Mouse (Mus musculus) heart, adult 2 months (tissue): ENCODE results near the gene Edem2. TPM values are rescaled to one million over a fixed set of nuclear protein-coding genes. Genes with fewer than 3 reads are reported as not detected.
A peak's percentile ranks its signal among the peaks of the same experiment; 100 is the strongest.

Experiments
- DNase-seq, 2 experiments: peaks; one replicate each; pipeline ENCODE4 v3.0.0; 2021
- H3K27ac ChIP-seq: fragments of 200-600 bp; 2 replicates; pipeline ENCODE4 v1.8.1; 2022
- H3K27me3 ChIP-seq: fragments of 200-500 bp; 2 replicates; pipeline ENCODE4 v1.6.1; 2012; ENCODE audit warnings: mild to moderate bottlenecking, low read length, inconsistent platforms, mixed read lengths; ENCODE audit not compliant: control insufficient read depth, insufficient read depth
- H3K36me3 ChIP-seq: fragments of 200-500 bp; 2 replicates; pipeline ENCODE4 v1.6.1; 2012; ENCODE audit warnings: low read length, inconsistent platforms; ENCODE audit not compliant: control insufficient read depth, insufficient read depth
- H3K4me1 ChIP-seq: fragments of 200-500 bp; 2 replicates; pipeline ENCODE4 v1.6.1; 2011; ENCODE audit warnings: low read length; ENCODE audit not compliant: control insufficient read depth, insufficient read depth
- H3K4me3 ChIP-seq: fragments of 200-600 bp; 2 replicates; pipeline ENCODE4 v1.8.1; 2022
- H3K79me2 ChIP-seq: fragments of 200-500 bp; replicated peaks from 2 replicates; pipeline ENCODE4 v1.6.1; 2012; ENCODE audit warnings: mild to moderate bottlenecking, inconsistent platforms, low read length, moderate library complexity, mixed read lengths; ENCODE audit not compliant: control insufficient read depth, insufficient read depth
- H3K9ac ChIP-seq: fragments of 200-500 bp; 2 replicates; pipeline ENCODE4 v1.6.1; 2012; ENCODE audit warnings: low read depth, mild to moderate bottlenecking, control low read depth, inconsistent platforms, low read length, mixed read lengths
- CTCF ChIP-seq: fragments of 200-600 bp; IDR thresholded peaks from 2 replicates; pipeline ENCODE4 v1.8.1; 2022; ENCODE audit warnings: antibody characterized with exemption, mild to moderate bottlenecking, moderate library complexity
- EP300 ChIP-seq: fragments of 200-500 bp; IDR thresholded peaks from 2 replicates; pipeline ENCODE4 v1.6.1; 2011; ENCODE audit warnings: low read depth, low read length, control low read depth; ENCODE audit not compliant: insufficient read depth
- POLR2A ChIP-seq: fragments of 200-500 bp; IDR thresholded peaks from 2 replicates; pipeline ENCODE4 v1.6.1; 2011; ENCODE audit warnings: mild to moderate bottlenecking, low read depth, low read length, control low read depth; ENCODE audit not compliant: insufficient read depth
- WGBS: fragments of 180-500 bp; shearing (Covaris S2); methylation state at CpG from one replicate; pipeline ENCODE4 v1.1.7; 2018; 5-methylcytosine and 5-hydroxymethylcytosine counted together
- intact Hi-C: fragments of 180-260 bp; cut with DNase I; formaldehyde crosslinking; loops from one replicate; pipeline ENCODE4 v1.15.1; 2025
- polyA plus RNA-seq: library from polyadenylated mRNA; depleted of rRNA; stranded (reverse); fragments of >200 nt; gene quantifications from 2 replicates; pipeline ENCODE4 v1.2.3, GENCODE M21; 2012
- total RNA-seq, 2 experiments: library from RNA; stranded (reverse); gene quantifications; 2 replicates each; pipeline ENCODE4 v1.2.3; 2021

Gene Edem2
- total and polyA plus RNA-seq, 3 experiments = 6.0 to 14.4 (median 6.4) TPM

DNA sequence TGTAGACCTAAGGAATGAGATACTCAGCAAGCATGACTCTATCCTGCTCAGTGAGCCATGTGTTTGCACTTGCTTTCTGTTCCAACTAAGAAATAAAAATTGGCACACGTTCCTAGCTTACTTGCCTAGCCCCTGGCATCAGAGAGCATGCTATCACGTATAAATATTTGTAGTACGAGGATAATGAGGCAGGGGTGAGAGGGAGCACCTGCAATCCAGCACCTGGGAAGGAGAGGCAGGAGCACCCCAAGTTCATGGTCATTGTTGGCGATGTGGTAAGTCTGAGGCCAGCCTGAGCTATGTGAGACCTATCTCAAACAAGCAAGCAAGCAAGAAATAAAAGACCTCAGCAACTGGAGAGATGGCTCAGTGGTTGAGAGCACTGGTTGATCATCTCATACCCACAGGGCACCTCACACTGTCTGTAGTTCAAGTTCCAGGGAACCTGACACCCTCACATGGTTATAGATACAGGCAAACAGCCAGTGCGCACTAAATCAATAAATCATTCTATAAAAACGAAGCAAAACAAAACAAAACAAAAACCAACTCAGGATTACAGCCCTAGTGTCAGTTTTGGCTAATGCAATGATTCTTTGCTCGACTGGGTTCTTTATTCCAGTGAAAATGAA is 1.4 kb downstream of the Edem2 start:
- Histone ChIP-seq H3K27ac (no peak overlapping the region), H3K27me3 (no peaks in the 10 kb centered on the region), H3K4me1 (peaks cover 3% of the 10 kb centered on the region), H3K9ac (no peak overlapping the region), H3K79me2 (no peaks in the 10 kb centered on the region), H3K4me3 (no peak overlapping the region), H3K36me3 (no peaks in the 10 kb centered on the region)
- 74% methylated on average over 7 of the region's 7 CpGs for WGBS
- TF ChIP-seq CTCF = no peak
- no peak for TF ChIP-seq POLR2A
- TF ChIP-seq EP300 = no peak
- DNase-seq = no peak
- intact Hi-C loops = loop anchor here (5.0 kb wide), 1 partner anchor 89 kb away; the partner anchor contains the start of gene BC029722

DNA sequence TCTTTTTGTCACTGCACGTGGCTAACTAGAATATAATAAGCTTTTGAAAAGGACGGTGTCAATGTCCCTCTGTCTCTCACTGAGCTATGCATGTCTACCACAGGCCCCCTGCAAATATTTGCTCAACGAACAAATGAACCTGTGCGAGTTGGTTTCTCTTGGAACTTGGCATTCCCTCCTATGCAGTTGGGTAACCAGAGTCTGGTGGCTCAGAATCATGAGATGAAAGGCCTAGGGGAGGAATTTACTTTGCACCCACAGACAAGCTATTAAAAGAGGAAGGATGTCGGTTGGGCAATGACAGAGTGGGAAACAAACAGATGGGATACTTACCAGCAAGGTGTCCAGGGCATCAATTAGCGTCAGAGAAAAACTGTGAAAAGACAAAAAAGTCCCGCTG is 3.0 kb downstream of the Edem2 start:
- Histone ChIP-seq H3K4me3 (no peak overlapping the region), H3K4me1 (peaks cover 3% of the 10 kb centered on the region), H3K9ac (no peak overlapping the region), H3K27me3 (no peaks in the 10 kb centered on the region), H3K36me3 (no peaks in the 10 kb centered on the region), H3K27ac (no peak overlapping the region), H3K79me2 (no peaks in the 10 kb centered on the region)
- intact Hi-C loops = loop anchor here (5.0 kb wide), 1 partner anchor 91 kb away; the partner anchor contains the start of gene BC029722
- TF ChIP-seq POLR2A = no peak
- TF ChIP-seq EP300 = no peak
- no peak for TF ChIP-seq CTCF
- DNase-seq = no peak
- 88% methylated on average over 7 of the region's 7 CpGs for WGBS

DNA sequence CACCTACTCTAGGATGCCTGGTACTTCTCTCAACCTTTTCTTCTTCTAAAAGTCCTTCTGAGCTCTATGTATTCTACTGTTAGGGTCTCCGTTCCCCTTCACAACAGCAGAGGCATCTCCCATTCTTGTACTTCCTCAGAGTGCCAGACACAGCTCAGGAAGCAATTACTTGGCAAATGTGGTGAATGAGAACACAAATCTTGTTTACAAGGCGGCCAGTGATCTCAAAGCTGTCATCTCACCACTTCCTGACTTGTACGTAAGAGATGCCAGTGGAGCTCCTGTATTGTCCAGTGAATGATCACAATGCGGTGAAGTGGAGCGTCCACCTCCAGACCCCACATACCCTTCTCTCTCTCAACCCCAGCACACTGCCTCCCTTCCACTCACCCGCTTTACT is 4.7 kb downstream of the Edem2 start:
- H3K9ac ChIP-seq = no peak overlapping the region
- TF ChIP-seq CTCF (no peak), EP300 (no peak), POLR2A (no peak)
- H3K4me1 ChIP-seq = peaks cover 3% of the 10 kb centered on the region
- H3K27ac ChIP-seq = no peak overlapping the region
- H3K36me3 ChIP-seq = no peaks in the 10 kb centered on the region
- no peaks in the 10 kb centered on the region for H3K79me2 ChIP-seq
- 79% methylated on average over 6 of the region's 6 CpGs for WGBS
- H3K27me3 ChIP-seq = no peaks in the 10 kb centered on the region
- intact Hi-C loops = no loop called here
- no peak for DNase-seq
- H3K4me3 ChIP-seq = no peak overlapping the region

DNA sequence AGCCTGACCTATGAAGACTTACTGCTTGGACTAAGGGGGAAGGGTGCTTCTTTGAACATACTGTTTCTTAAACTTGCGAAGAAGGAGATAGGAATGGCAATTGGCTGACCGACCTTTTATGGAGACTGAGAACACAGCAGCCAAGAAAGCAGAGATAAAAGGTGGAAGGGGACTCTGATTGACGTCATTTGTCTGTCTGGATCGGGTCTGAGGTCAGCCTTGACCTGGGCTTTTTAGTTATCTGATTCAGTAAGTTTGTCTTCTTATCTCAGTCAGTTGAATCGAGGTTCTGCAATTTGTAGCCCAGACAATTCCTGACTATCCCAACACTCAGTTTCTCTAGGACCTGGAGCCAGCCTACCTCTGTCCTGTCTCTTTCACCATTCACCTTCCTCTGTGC is 5.2 kb downstream of the Edem2 start:
- intact Hi-C loops = no loop called here
- Histone ChIP-seq H3K4me3 (no peak overlapping the region), H3K27ac (no peak overlapping the region), H3K27me3 (no peaks in the 10 kb centered on the region), H3K36me3 (no peaks in the 10 kb centered on the region), H3K79me2 (no peaks in the 10 kb centered on the region), H3K9ac (no peak overlapping the region), H3K4me1 (peaks cover 3% of the 10 kb centered on the region)
- 59% methylated on average over 5 of the region's 5 CpGs for WGBS
- no peak for DNase-seq
- TF ChIP-seq POLR2A (no peak), CTCF (no peak), EP300 (no peak)

DNA sequence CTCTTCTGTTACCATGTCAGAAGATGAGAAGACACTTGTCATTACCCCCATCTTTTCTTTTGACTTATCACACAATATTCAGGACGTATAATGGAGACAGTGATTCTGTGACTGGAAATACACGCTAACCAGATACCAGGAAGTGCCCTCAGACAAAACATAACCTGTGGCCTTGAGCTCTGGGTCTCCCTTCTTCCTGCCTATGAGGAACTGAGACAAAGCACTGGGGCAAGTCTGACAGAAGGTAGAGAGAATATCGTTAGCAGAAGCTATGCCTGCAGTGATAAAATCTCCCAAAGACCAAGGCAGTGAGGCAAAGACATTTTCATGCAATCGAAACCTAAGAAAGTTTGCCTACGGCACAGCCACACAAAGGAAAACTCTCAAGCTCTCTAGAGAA is 8.7 kb downstream of the Edem2 start:
- no peaks in the 10 kb centered on the region for H3K4me1 ChIP-seq
- no peak for TF ChIP-seq POLR2A
- TF ChIP-seq EP300 = no peak
- TF ChIP-seq CTCF = no peak
- H3K79me2 ChIP-seq = no peaks in the 10 kb centered on the region
- H3K36me3 ChIP-seq = no peaks in the 10 kb centered on the region
- DNase-seq = no peak
- no peak overlapping the region for H3K9ac ChIP-seq
- H3K27ac ChIP-seq = no peak overlapping the region
- no peak overlapping the region for H3K4me3 ChIP-seq
- H3K27me3 ChIP-seq = no peaks in the 10 kb centered on the region
- intact Hi-C loops = no loop called here
- WGBS = 66% methylated on average over 5 of the region's 5 CpGs

DNA sequence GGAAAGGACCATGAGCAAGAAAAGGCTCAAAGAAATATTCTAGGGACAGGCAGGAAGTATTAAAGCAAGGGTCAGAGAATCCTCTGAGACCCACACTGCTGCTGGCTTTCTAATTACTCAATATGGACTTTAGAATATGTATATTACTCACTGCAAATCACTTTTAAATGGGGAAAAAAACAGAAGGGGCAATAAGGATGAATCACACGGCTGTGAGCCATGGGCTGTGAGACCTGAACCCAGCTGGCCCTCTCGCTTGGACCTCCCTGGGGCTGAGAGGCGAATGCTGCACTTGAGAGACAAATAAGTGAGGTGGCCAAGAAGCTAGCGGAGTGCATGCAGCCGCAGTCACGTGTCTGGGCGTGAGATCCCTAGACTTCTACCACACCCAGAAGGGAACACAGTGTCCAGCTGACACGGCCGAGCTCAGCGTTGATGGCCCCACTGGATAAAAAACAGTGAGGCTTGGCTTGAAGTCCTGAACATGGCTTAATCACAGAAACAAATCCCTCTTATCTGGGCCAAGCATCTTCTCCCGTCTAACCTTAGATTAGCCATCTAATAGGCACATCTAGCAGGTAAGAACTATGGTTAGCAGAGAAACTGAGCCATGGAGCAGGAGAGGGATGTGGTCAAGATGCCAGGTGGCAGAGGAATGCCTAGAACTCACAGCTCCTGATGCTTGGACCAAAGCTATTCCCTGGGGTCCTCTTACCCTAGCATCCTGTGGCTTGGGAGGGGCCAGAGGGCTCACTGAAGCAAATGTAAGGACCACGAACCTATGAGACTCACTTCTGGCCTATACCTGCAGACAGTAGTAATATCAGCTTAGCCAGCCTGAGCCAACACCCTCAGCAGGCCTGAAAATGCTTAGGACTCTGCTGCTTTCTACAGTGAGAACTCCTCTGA is 11.9 kb downstream of the Edem2 start:
- intact Hi-C loops = no loop called here
- DNase-seq = peak; percentile 46 to 67
- Histone ChIP-seq H3K27ac (no peak overlapping the region), H3K4me1 (no peaks in the 10 kb centered on the region), H3K36me3 (no peaks in the 10 kb centered on the region), H3K27me3 (no peaks in the 10 kb centered on the region), H3K4me3 (no peak overlapping the region), H3K9ac (no peak overlapping the region), H3K79me2 (no peaks in the 10 kb centered on the region)
- 77% methylated on average over 12 of the region's 12 CpGs for WGBS
- TF ChIP-seq CTCF (no peak), EP300 (no peak), POLR2A (no peak)
